Mouse (Mus musculus) megakaryocyte, embryonic 14.5 days (primary cell): ENCODE results near the gene Ect2l. TPM values are rescaled to one million over a fixed set of nuclear protein-coding genes. Genes with fewer than 3 reads are reported as not detected.

Source experiments
- H3K27me3 ChIP-seq: replicated peaks from 2 replicates; pipeline ENCODE3; 2012; ENCODE audit warnings: inconsistent platforms
- H3K36me3 ChIP-seq: replicated peaks from 2 replicates; pipeline ENCODE3; 2012; ENCODE audit warnings: low read length, inconsistent platforms, mixed read lengths
- H3K4me1 ChIP-seq: 2 replicates; pipeline ENCODE4 v1.6.1; 2012; ENCODE audit warnings: inconsistent platforms
- H3K4me3 ChIP-seq: replicated peaks from 2 replicates; pipeline ENCODE3; 2012; ENCODE audit warnings: moderate library complexity, mild to moderate bottlenecking, inconsistent platforms
- H3K9me3 ChIP-seq: 2 replicates; pipeline ENCODE4 v1.6.1; 2012; ENCODE audit warnings: inconsistent platforms
- FLI1 ChIP-seq: IDR thresholded peaks from 2 replicates; pipeline ENCODE4 v1.6.1; 2012; ENCODE audit warnings: low read length, inconsistent platforms, mixed read lengths
- GATA1 ChIP-seq: IDR thresholded peaks from 3 replicates; pipeline ENCODE4 v1.6.1; 2012; ENCODE audit warnings: mixed read lengths, low read length, inconsistent platforms, borderline replicate concordance
- polyA plus RNA-seq: library from polyadenylated mRNA; stranded (reverse); fragments of >175 nt; gene quantifications from 2 replicates; pipeline ENCODE4 v1.2.3, GENCODE M21; 2012; ENCODE audit warnings: low replicate concordance; ENCODE audit not compliant: insufficient read depth

The Ect2l gene
- polyA plus RNA-seq, 1 experiment = not detected

GRCm38 (mm10) chr10:18102166-18102565 lies 108.5 kb downstream of the Ect2l start:
- Histone ChIP-seq H3K36me3 (peaks cover 84% of the 10 kb centered on the region), H3K9me3 (no peaks in the 10 kb centered on the region), H3K4me1 (no peaks in the 10 kb centered on the region), H3K4me3 (no peak overlapping the region), H3K27me3 (no peaks in the 10 kb centered on the region)
- TF ChIP-seq FLI1 (no peak), GATA1 (no peak)

GRCm38 (mm10) chr10:18090691-18091090 lies 120.0 kb downstream of the Ect2l start:
- peaks cover 74% of the 10 kb centered on the region for H3K36me3 ChIP-seq
- H3K4me3 ChIP-seq = no peak overlapping the region
- H3K9me3 ChIP-seq = peaks cover 4% of the 10 kb centered on the region; the same call in 1 of the 2 replicates
- 0 out of 2 replicates have a peak, but pooled peaks cover 3% of the 10 kb centered on the region for H3K4me1 ChIP-seq
- no peaks in the 10 kb centered on the region for H3K27me3 ChIP-seq
- TF ChIP-seq FLI1 (no peak), GATA1 (no peak)

GRCm38 (mm10) chr10:18082772-18083171 lies 127.9 kb downstream of the Ect2l start:
- Histone ChIP-seq H3K4me1 (peaks cover 18% of the 10 kb centered on the region; the same call in 1 of the 2 replicates), H3K36me3 (peaks cover 17% of the 10 kb centered on the region), H3K27me3 (no peaks in the 10 kb centered on the region), H3K4me3 (no peak overlapping the region), H3K9me3 (peaks cover 4% of the 10 kb centered on the region; the same call in 1 of the 2 replicates)
- no peak for TF ChIP-seq GATA1
- no peak for TF ChIP-seq FLI1

GRCm38 (mm10) chr10:18081536-18081935 lies 129.2 kb downstream of the Ect2l start:
- Histone ChIP-seq H3K4me1 (peaks cover 24% of the 10 kb centered on the region), H3K4me3 (no peak overlapping the region), H3K36me3 (peaks cover 18% of the 10 kb centered on the region), H3K9me3 (peaks cover 8% of the 10 kb centered on the region), H3K27me3 (no peaks in the 10 kb centered on the region)
- TF ChIP-seq FLI1 (no peak), GATA1 (no peak)

Other genes with a start within 250 kb of the Ect2l start
- gene Abracl, start 187.6 kb downstream of the Ect2l start, polyA plus RNA-seq = 127 TPM in 1 of 2 replicates, not detected in the other
- gene Reps1, start 155.0 kb downstream of the Ect2l start, polyA plus RNA-seq = 11.3 and 16.0 TPM in 2 replicates
- gene Ccdc28a, start 24.1 kb upstream of the Ect2l start, polyA plus RNA-seq = 1.2 TPM in 1 of 2 replicates, not detected in the other
- 0.29 TPM in 1 of 2 replicates, not detected in the other for gene Nhsl1, start 108.1 kb upstream of the Ect2l start, polyA plus RNA-seq